Mouse (Mus musculus) spleen, adult 2 months (tissue): ENCODE measurements around the gene Fgf22.

Experiments
- CTCF ChIP-seq: fragments of 200-500 bp; IDR thresholded peaks from 2 replicates; pipeline ENCODE4 v1.5.1; 2011; ENCODE audit warnings: mild to moderate bottlenecking, inconsistent platforms; ENCODE audit not compliant: insufficient read depth, insufficient read length, insufficient replicate concordance; ENCODE audit errors: extremely low read depth
- POLR2A ChIP-seq: fragments of 200-500 bp; IDR thresholded peaks from 2 replicates; pipeline ENCODE4 v1.6.1; 2011; ENCODE audit warnings: low read depth, low read length, inconsistent platforms

DNA sequence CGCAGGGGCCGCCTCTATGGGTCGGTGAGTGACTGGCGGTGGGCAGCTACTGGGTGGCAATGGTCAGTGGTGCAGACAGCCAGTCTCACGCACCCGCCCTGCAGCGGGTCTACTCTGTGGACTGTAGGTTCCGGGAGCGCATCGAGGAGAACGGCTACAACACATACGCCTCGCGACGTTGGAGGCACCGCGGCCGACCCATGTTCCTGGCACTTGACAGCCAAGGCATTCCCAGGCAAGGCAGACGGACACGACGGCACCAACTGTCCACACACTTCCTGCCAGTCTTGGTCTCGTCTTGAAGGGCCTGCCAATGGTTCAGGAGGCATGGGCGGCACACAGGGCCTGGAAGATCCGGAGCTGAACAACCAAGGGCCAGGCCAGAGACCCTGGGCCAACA is 1.8 kb downstream of the Fgf22 start:
- TF ChIP-seq CTCF (no peak), POLR2A (no peak)
